Mouse (Mus musculus): ENCODE data around the gene Mgst1. TPM values are rescaled to one million over a fixed set of nuclear protein-coding genes. Genes with fewer than 3 reads are reported as not detected.

Mgst1 gene
- total and polyA plus RNA-seq, 3 experiments: not detected

DNA sequence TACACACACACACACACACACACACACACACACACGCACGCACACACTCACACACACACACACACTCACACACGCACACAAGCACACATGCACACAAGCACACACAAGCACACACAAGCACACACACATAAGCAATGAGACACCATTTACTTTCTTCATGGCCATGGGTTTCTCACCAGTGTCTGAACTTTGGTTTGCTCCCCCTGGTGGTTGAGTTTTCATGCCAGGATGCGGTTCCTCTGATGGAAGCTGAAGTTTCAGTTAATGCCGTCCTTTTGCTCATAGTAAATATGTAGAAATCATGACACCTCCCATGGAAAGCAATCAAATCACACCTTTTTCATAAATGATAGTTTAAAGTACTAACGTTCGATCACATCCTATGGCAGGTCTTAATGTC is 23.8 kb downstream of the Mgst1 start:
- TF ChIP-seq CTCF (IDR thresholded peaks at IDR 0.05 in 2 of 3, conservative IDR thresholded peaks at IDR 0.05 in 1 of 3; ENCODE audit: control insufficient read depth in 1 of 3, insufficient read depth in 1 of 3, low read depth in 2 of 3, low read length in 3 of 3, poor library complexity in 1 of 3, severe bottlenecking in 1 of 3) (peak in 2 of 3 experiments; percentile 11 to 21; a peak in 3 of 6 replicates), SMC3 (IDR thresholded peaks at IDR 0.05; ENCODE audit: low read depth, low read length) (peak; percentile 27), CHD2 (IDR thresholded peaks at IDR 0.05; ENCODE audit: low read length) (no peak), UBTF (IDR thresholded peaks at IDR 0.05; ENCODE audit: borderline replicate concordance, insufficient read depth, low read depth, low read length) (no peak), HCFC1 (IDR thresholded peaks at IDR 0.05; ENCODE audit: low read depth, low read length) (no peak), ELF1 (IDR thresholded peaks at IDR 0.05; ENCODE audit: low read depth, low read length) (no peak)
- Histone ChIP-seq H3K27ac (ENCODE audit: control insufficient read depth, low read depth, low read length) (no peak overlapping the region), H3K4me1 (ENCODE audit: control insufficient read depth in 1 of 2, insufficient read depth in 2 of 2, low read length in 2 of 2) (no peaks in the 10 kb centered on the region), H3K27me3 (ENCODE audit: control insufficient read depth in 1 of 2, insufficient read depth in 2 of 2, low read length in 2 of 2) (no peaks in the 10 kb centered on the region), H3K9me3 (replicated peaks; ENCODE audit: insufficient read depth, low read length) (no peaks in the 10 kb centered on the region), H3K79me2 (ENCODE audit: control insufficient read depth, insufficient read depth, low read length, poor library complexity) (no peaks in the 10 kb centered on the region), H3K4me3 (ENCODE audit: control insufficient read depth in 1 of 2, insufficient read depth in 1 of 2, low read depth in 2 of 2, low read length in 2 of 2) (no peak overlapping the region), H3K9ac (ENCODE audit: control insufficient read depth, low read depth, low read length, poor library complexity, severe bottlenecking) (no peak overlapping the region), H3K36me3 (ENCODE audit: control insufficient read depth in 1 of 2, insufficient read depth in 2 of 2, low read length in 2 of 2) (no peaks in the 10 kb centered on the region)
- DNase-seq (ENCODE audit: low read depth, low spot score): peak; percentile 8

DNA sequence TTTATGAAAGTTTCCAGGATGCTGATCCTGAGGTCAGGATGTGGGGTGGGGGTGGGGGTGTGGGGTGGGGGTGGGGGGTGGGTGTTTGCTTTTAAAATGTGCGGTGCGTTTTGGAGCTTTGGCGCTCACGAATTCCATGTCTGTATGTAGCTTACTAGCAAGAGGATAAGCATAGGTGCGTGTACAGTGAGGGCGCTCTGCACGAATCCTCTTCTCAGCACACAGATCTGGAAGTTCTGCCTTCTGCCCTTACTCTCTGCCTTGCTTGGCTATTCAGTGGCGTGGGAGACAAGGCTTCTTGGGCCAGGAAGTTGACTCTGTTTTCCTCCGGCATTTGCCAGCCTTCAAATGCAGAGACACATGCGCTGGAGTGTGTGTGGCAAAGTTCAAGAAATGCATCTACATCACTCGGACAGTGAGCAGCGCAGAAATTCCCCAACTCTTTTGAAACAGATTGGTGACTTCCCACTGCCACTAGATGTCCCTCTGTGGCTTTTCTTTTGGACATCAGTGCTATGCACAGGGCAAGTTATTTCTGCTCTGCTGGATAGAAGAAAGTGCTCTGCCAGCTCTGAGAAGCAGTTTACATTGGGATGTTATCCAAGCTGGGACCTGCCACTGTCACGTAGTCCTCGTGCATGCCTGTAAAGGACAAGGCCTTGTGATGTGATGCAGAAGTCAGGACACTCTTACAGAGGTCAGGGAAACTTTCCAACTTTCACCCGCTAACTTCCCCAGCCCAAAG is 31.5 kb downstream of the Mgst1 start:
- no peaks in the 10 kb centered on the region for H3K27me3 ChIP-seq (ENCODE audit: control insufficient read depth in 1 of 2, insufficient read depth in 2 of 2, low read length in 2 of 2)
- H3K36me3 ChIP-seq (ENCODE audit: control insufficient read depth in 1 of 2, insufficient read depth in 2 of 2, low read length in 2 of 2): no peaks in the 10 kb centered on the region
- no peaks in the 10 kb centered on the region for H3K9me3 ChIP-seq (replicated peaks; ENCODE audit: insufficient read depth, low read length)
- no peak overlapping the region for H3K9ac ChIP-seq (ENCODE audit: control insufficient read depth, low read depth, low read length, poor library complexity, severe bottlenecking)
- no peaks in the 10 kb centered on the region for H3K4me1 ChIP-seq (ENCODE audit: control insufficient read depth in 1 of 2, insufficient read depth in 2 of 2, low read length in 2 of 2)
- TF ChIP-seq POLR2A (IDR thresholded peaks at IDR 0.05; ENCODE audit: control insufficient read depth in 1 of 2, insufficient read depth in 1 of 2, low read depth in 1 of 2, low read length in 2 of 2, poor library complexity in 1 of 2): no peak
- no peak for TF ChIP-seq USF2 (IDR thresholded peaks at IDR 0.05; ENCODE audit: borderline replicate concordance in 1 of 2, insufficient read depth in 1 of 2, low read depth in 1 of 2, low read length in 2 of 2)
- no peak for TF ChIP-seq CHD1 (IDR thresholded peaks at IDR 0.05; ENCODE audit: low read depth, low read length)
- no peak for TF ChIP-seq ETS1 (IDR thresholded peaks at IDR 0.05; ENCODE audit: low read depth, low read length)
- TF ChIP-seq USF1 (IDR thresholded peaks at IDR 0.05; ENCODE audit: low read depth, low read length): no peak
- TF ChIP-seq ZMIZ1 (IDR thresholded peaks at IDR 0.05; ENCODE audit: low read depth, low read length): no peak
- H3K4me3 ChIP-seq (ENCODE audit: control insufficient read depth in 1 of 2, insufficient read depth in 1 of 2, low read depth in 2 of 2, low read length in 2 of 2): no peak overlapping the region
- H3K79me2 ChIP-seq (ENCODE audit: control insufficient read depth, insufficient read depth, low read length, poor library complexity): no peaks in the 10 kb centered on the region
- H3K27ac ChIP-seq (ENCODE audit: control insufficient read depth, low read depth, low read length): no peak overlapping the region
- DNase-seq (ENCODE audit: low read depth, low spot score): no peak

Other genes with a start within 250 kb of the Mgst1 start
- gene Slc15a5, start 60.4 kb upstream of the Mgst1 start, total RNA-seq (2012; rRNA removed): not detected in 2 replicates
- gene Slc15a5, start 60.4 kb upstream of the Mgst1 start, polyA plus RNA-seq (2012; ENCODE audit: insufficient read depth in 1 of 2, insufficient read length in 2 of 2, low read depth in 1 of 2, low replicate concordance in 2 of 2, missing spikeins in 1 of 2): not detected